Mouse (Mus musculus) MEL (cell line): Measurements from ENCODE around the gene Rnf44.

Experiments used
- CHD2 ChIP-seq: IDR thresholded peaks from 2 replicates; pipeline ENCODE4 v1.6.1; 2011; ENCODE audit warnings: low read length, improper control_type of control experiment
- CTCF ChIP-seq, 3 experiments: IDR thresholded peaks in 2 of 3; conservative IDR thresholded peaks in 1 of 3; 2 replicates each; pipeline ENCODE4 v1.5.1; 2011 to 2012; ENCODE audit warnings: low read length in 3 of 3, low read depth in 2 of 3, mild to moderate bottlenecking in 2 of 3, improper control_type of control experiment in 1 of 3, inconsistent platforms in 1 of 3, mixed read lengths in 1 of 3, moderate library complexity in 1 of 3; ENCODE audit not compliant: control insufficient read depth in 1 of 3, insufficient read depth in 1 of 3, poor library complexity in 1 of 3, severe bottlenecking in 1 of 3
- EP300 ChIP-seq, 2 experiments: IDR thresholded peaks; 2 replicates each; pipeline ENCODE4 v1.6.1; 2011; ENCODE audit warnings: improper control_type of control experiment in 2 of 2, low read length in 2 of 2, low read depth in 1 of 2, mild to moderate bottlenecking in 1 of 2
- MAFK ChIP-seq: IDR thresholded peaks from 2 replicates; pipeline ENCODE4 v1.6.1; 2011; ENCODE audit warnings: low read depth, mild to moderate bottlenecking, low read length, improper control_type of control experiment, borderline replicate concordance
- MAX ChIP-seq: IDR thresholded peaks from 2 replicates; pipeline ENCODE4 v1.6.1; 2011; ENCODE audit warnings: low read length, improper control_type of control experiment
- NELFE ChIP-seq: IDR thresholded peaks from 2 replicates; pipeline ENCODE4 v1.6.1; 2011; ENCODE audit warnings: low read depth, low read length, improper control_type of control experiment
- POLR2A ChIP-seq, 2 experiments: IDR thresholded peaks; 2 replicates each; pipeline ENCODE4 v1.6.1; 2011 to 2012; ENCODE audit warnings: low read length in 2 of 2, mild to moderate bottlenecking in 2 of 2, control low read depth in 1 of 2, improper control_type of control experiment in 1 of 2, low read depth in 1 of 2, moderate library complexity in 1 of 2; ENCODE audit not compliant: control insufficient read depth in 1 of 2, insufficient read depth in 1 of 2, poor library complexity in 1 of 2
- POLR2AphosphoS2 ChIP-seq: IDR thresholded peaks from 2 replicates; pipeline ENCODE4 v1.6.1; 2011; ENCODE audit warnings: low read length, improper control_type of control experiment
- SIN3A ChIP-seq: IDR thresholded peaks from 2 replicates; pipeline ENCODE4 v1.6.1; 2012; ENCODE audit warnings: low read length, improper control_type of control experiment, inconsistent platforms
- SMC3 ChIP-seq: IDR thresholded peaks from 2 replicates; pipeline ENCODE4 v1.6.1; 2011; ENCODE audit warnings: low read depth, low read length, improper control_type of control experiment
- TAL1 ChIP-seq: IDR thresholded peaks from 2 replicates; pipeline ENCODE4 v1.6.1; 2012; ENCODE audit warnings: mild to moderate bottlenecking, inconsistent platforms, low read length, moderate library complexity, mixed read lengths
- UBTF ChIP-seq: IDR thresholded peaks from 2 replicates; pipeline ENCODE4 v1.6.1; 2012; ENCODE audit warnings: low read depth, mild to moderate bottlenecking, inconsistent platforms, low read length, improper control_type of control experiment, moderate library complexity, borderline replicate concordance; ENCODE audit not compliant: insufficient read depth
- ZC3H11A ChIP-seq: IDR thresholded peaks from 2 replicates; pipeline ENCODE4 v1.6.1; 2012; ENCODE audit warnings: low read depth, mild to moderate bottlenecking, inconsistent platforms, low read length, improper control_type of control experiment

DNA sequence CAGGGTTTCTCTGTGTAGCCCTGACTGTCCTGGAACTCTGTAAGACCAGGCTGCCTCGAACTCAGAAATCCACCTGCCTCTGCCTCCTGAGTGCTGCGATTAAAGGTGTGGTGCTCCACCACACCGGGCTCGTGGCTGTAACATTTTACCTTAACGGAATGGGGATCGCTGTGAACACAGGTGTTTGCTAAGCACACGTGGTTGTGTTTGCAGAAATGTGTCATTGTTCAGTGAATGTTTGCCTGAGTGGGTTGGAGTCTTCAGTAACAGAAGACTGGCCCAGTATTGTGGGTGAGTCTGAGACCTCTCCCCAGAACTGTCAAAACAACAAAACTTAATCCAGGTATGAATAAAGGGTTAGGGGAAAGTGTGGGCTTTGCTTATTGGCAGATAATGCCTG is 28.6 kb downstream of the Rnf44 start:
- TF ChIP-seq POLR2A (IDR thresholded peaks at IDR 0.05; ENCODE audit: control insufficient read depth in 1 of 2, insufficient read depth in 1 of 2, low read depth in 1 of 2, low read length in 2 of 2, poor library complexity in 1 of 2) (no peak), CHD2 (no peak), EP300 (IDR thresholded peaks at IDR 0.05; ENCODE audit: low read depth in 1 of 2, low read length in 2 of 2) (no peak), CTCF (IDR thresholded peaks at IDR 0.05 in 2 of 3, conservative IDR thresholded peaks at IDR 0.05 in 1 of 3; ENCODE audit: control insufficient read depth in 1 of 3, insufficient read depth in 1 of 3, low read depth in 2 of 3, low read length in 3 of 3, poor library complexity in 1 of 3, severe bottlenecking in 1 of 3) (no peak), UBTF (no peak), POLR2AphosphoS2 (no peak), ZC3H11A (no peak), MAFK (no peak), NELFE (no peak), TAL1 (no peak), SMC3 (no peak), SIN3A (no peak), MAX (no peak)
